Mouse (Mus musculus) stomach, postnatal 0 days (tissue): ENCODE measurements around the gene Aym1.

Experiments
- CTCF ChIP-seq: IDR thresholded peaks from 2 replicates; pipeline ENCODE4 v1.5.1; 2016; ENCODE audit warnings: antibody characterized with exemption, low read depth, mild to moderate bottlenecking, moderate library complexity
- EP300 ChIP-seq: optimal IDR thresholded peaks from 2 replicates; pipeline ENCODE3; 2016; ENCODE audit warnings: antibody characterized with exemption

GRCm38 (mm10) chr5:113365921-113366320 lies 8.8 kb downstream of the Aym1 start:
- TF ChIP-seq CTCF, result peak; percentile 97
- TF ChIP-seq EP300, result no peak
